Mouse (Mus musculus): ENCODE data around the gene 9530077C05Rik. TPM values are rescaled to one million over a fixed set of nuclear protein-coding genes. Genes with fewer than 3 reads are reported as not detected.

The 9530077C05Rik gene
- polyA plus RNA-seq, 1 experiment = 8.9 TPM

- no peak overlapping the region for H3K27ac ChIP-seq (ENCODE audit: control insufficient read depth, insufficient read depth, low read depth, low read length, poor library complexity)
- no peaks in the 10 kb centered on the region; the same call in 1 of the 2 replicates for H3K4me1 ChIP-seq (ENCODE audit: control insufficient read depth, insufficient read depth, low read length)
- no peak overlapping the region for H3K4me3 ChIP-seq (replicated peaks; ENCODE audit: control insufficient read depth, low read depth, low read length)
- 49% methylated on average over 1 of the region's 1 CpGs for WGBS
- TF ChIP-seq CTCF (IDR thresholded peaks at IDR 0.05; ENCODE audit: control insufficient read depth, insufficient read depth, low read length) (no peak), POLR2A (IDR thresholded peaks at IDR 0.05; ENCODE audit: borderline replicate concordance, control insufficient read depth, low read depth, low read length) (no peak)
Measured at GRCm38 (mm10) chr9:22423507-22423906, 12.2 kb downstream of the 9530077C05Rik start.

DNA sequence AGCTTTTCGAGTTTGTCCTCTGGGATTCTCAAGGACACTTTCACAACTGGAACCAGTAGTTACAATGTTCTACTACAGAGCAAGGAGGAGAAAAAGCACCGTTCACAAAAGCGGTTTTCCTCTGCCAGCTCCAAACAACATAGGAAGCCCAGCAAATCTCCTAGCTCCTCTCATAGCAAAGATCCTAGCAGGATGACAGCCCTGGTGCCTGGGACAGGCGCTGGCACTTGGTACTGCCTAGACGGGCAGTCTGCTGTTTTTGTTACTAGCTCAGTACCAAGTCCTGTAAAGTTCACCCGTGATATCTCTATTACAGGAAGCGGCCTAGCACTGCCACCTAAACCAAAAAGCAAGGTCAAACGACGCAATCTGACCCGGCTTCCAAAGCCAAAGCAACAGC, 12.9 kb downstream of the 9530077C05Rik start:
- TF ChIP-seq POLR2A (IDR thresholded peaks at IDR 0.05; ENCODE audit: borderline replicate concordance, control insufficient read depth, low read depth, low read length) = no peak
- no peak for TF ChIP-seq CTCF (IDR thresholded peaks at IDR 0.05; ENCODE audit: control insufficient read depth, insufficient read depth, low read length)
- Histone ChIP-seq H3K4me1 (ENCODE audit: control insufficient read depth, insufficient read depth, low read length) (no peaks in the 10 kb centered on the region; the same call in 1 of the 2 replicates), H3K27ac (ENCODE audit: control insufficient read depth, insufficient read depth, low read depth, low read length, poor library complexity) (no peak overlapping the region), H3K4me3 (replicated peaks; ENCODE audit: control insufficient read depth, low read depth, low read length) (no peak overlapping the region)
- 66% methylated on average over 10 of the region's 10 CpGs for WGBS

- no peak overlapping the region for H3K27ac ChIP-seq (ENCODE audit: control insufficient read depth, insufficient read depth, low read depth, low read length, poor library complexity)
- H3K4me1 ChIP-seq (ENCODE audit: control insufficient read depth, insufficient read depth, low read length) = peaks cover under 1% of the 10 kb centered on the region; the same call in 1 of the 2 replicates
- H3K4me3 ChIP-seq (replicated peaks; ENCODE audit: control insufficient read depth, low read depth, low read length) = no peak overlapping the region
- TF ChIP-seq POLR2A (IDR thresholded peaks at IDR 0.05; ENCODE audit: borderline replicate concordance, control insufficient read depth, low read depth, low read length) (no peak), CTCF (IDR thresholded peaks at IDR 0.05; ENCODE audit: control insufficient read depth, insufficient read depth, low read length) (no peak)
- WGBS = 85% methylated on average over 4 of the region's 4 CpGs
Measured at GRCm38 (mm10) chr9:22424719-22425118, 13.4 kb downstream of the 9530077C05Rik start.

DNA sequence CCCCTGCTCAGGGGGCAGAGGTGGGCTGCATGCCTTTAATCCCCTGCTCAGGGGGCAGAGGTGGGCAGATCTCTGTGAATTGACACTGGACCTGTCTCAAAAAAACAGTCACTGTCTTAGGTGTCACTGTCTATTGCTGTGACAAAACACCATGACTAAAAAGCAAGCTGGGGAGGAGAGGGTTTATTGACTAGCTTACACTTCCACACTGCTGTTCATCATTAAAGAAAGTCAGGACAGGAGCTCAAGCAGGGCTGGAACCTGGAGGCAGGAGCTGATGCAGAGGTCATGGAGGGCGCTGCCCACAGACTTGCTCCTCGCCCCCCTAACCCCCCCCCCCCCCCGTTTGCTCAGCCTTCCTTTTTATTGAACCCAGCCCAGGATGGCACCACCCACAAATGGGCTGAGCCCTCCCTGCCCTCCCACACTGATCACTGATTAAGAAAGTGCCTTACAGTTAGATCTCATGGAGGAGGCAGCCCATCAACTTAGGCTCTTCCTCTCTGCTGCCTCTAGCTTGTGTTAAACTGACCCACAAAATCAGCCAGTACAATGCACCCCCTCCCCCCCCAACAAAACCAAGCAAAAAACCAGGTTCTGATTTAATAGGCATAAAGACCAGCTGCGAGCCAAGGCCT, 16.8 kb downstream of the 9530077C05Rik start:
- WGBS = 62% methylated on average over 3 of the region's 4 CpGs
- H3K4me1 ChIP-seq (ENCODE audit: control insufficient read depth, insufficient read depth, low read length) = peaks cover 3% of the 10 kb centered on the region; the same call in 1 of the 2 replicates
- no peak for TF ChIP-seq CTCF (IDR thresholded peaks at IDR 0.05; ENCODE audit: control insufficient read depth, insufficient read depth, low read length)
- no peak for TF ChIP-seq POLR2A (IDR thresholded peaks at IDR 0.05; ENCODE audit: borderline replicate concordance, control insufficient read depth, low read depth, low read length)

DNA sequence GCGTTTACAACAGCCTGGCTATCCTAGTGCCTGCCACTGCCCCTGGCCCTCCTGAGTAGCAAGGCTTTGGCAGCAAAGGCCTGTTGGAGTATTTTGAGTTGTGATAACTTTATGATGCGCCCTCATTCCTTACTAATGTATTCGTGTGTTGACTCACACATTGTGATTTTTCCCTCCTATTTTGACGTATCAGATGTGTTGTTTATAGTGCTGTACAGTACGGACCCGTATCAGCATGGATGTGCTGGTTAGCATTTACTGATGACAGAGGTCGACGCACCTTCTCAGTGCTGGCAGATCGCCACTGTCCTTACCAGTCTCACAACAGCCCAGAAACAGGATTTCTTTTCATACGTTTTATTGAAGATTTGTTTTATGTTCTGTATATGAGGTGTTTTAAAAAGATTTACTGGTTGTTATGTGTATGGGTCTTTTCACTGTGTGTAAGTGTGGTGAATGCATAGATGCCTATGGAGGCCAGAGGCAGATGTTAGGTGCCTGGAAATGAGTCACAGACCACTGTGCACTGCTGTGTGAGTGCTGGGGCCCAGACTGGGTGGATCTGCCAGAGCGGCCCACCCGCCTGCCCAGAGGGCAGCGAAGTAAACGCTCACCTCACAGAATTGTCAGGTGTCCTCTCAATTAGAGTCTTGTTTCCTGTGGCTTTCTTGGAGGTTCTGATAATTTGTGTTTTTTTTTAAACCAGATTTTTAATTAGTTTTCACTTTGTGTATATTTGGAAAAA, 17.5 kb downstream of the 9530077C05Rik start:
- Histone ChIP-seq H3K4me3 (replicated peaks; ENCODE audit: control insufficient read depth, low read depth, low read length) (no peak overlapping the region), H3K4me1 (ENCODE audit: control insufficient read depth, insufficient read depth, low read length) (peaks cover 3% of the 10 kb centered on the region; the same call in 1 of the 2 replicates), H3K27ac (ENCODE audit: control insufficient read depth, insufficient read depth, low read depth, low read length, poor library complexity) (no peak overlapping the region)
- TF ChIP-seq POLR2A (IDR thresholded peaks at IDR 0.05; ENCODE audit: borderline replicate concordance, control insufficient read depth, low read depth, low read length) (no peak), CTCF (IDR thresholded peaks at IDR 0.05; ENCODE audit: control insufficient read depth, insufficient read depth, low read length) (no peak)
- WGBS = 72% methylated on average over 14 of the region's 14 CpGs

More for the DNA sequence above, 16.8 kb downstream of the 9530077C05Rik start:
- Histone ChIP-seq H3K4me3 (replicated peaks; ENCODE audit: control insufficient read depth, low read depth, low read length) (no peak overlapping the region), H3K27ac (ENCODE audit: control insufficient read depth, insufficient read depth, low read depth, low read length, poor library complexity) (no peak overlapping the region)

DNA sequence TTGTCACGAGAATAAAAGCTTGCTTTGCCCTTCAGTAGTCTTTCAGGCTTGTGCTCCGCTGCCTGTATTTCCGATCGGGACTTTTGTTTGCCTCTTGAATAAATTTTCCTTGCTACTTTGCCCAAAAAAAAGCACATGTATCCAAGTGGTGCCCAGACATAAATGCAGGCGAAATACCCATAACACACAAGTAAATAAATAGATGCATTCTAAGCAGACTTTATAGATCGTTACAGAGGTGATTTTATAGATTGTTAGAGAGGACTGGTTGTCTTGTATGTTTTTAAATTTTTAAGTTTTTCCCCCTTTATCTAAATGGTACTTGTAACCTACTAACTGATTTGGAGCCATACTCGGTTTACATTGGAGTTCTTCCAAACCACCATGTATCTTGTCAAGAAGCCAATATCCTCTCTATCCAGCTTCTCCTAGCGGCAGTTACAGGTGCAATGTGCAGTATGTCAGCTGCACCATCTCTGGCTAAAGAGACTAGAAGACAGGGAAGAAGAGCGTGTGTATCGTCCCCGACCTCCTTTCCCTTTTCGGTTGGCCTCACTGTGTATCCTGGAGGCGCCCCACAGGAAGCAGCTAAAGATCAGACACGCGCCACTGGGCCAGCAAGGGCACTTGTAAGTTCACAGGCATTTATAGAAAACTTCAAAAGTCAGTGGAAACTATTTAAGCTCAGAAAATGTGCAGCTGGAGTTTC, 18.4 kb downstream of the 9530077C05Rik start:
- Histone ChIP-seq H3K4me1 (ENCODE audit: control insufficient read depth, insufficient read depth, low read length) (peaks cover 3% of the 10 kb centered on the region; the same call in 1 of the 2 replicates), H3K4me3 (replicated peaks; ENCODE audit: control insufficient read depth, low read depth, low read length) (peak overlapping the region; percentile 3), H3K27ac (ENCODE audit: control insufficient read depth, insufficient read depth, low read depth, low read length, poor library complexity) (no peak overlapping the region)
- 26% methylated on average over 15 of the region's 15 CpGs for WGBS
- TF ChIP-seq CTCF (IDR thresholded peaks at IDR 0.05; ENCODE audit: control insufficient read depth, insufficient read depth, low read length) (no peak), POLR2A (IDR thresholded peaks at IDR 0.05; ENCODE audit: borderline replicate concordance, control insufficient read depth, low read depth, low read length) (no peak)

DNA sequence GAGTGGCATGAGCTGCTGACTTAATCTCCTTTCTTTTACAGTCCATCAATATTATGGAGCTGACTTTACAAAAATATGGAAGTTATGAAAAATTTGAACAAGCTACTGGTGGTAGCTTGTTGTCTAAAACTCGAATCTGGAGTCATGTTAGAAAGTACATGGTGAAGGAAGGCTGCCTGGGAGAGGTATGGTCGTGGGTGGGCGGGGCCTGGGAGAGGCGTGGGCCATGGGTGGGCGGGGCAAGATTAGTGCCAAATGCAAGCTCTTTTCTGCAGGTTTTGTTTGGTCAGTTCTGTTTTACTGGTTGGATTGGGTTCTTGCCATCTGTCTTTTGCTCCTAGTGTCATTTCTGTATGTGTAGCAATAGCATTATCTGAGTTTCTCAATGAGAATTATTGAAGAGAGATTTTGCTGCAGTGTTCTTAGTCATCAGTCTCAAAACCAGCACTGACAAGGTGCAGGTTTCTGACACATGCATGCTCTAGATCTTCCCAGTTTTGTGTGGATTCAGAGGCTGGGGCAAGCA, 19.1 kb downstream of the 9530077C05Rik start:
- Histone ChIP-seq H3K27ac (ENCODE audit: control insufficient read depth, insufficient read depth, low read depth, low read length, poor library complexity) (no peak overlapping the region; the same call in 1 of the 2 replicates), H3K4me3 (replicated peaks; ENCODE audit: control insufficient read depth, low read depth, low read length) (no peak overlapping the region), H3K4me1 (ENCODE audit: control insufficient read depth, insufficient read depth, low read length) (peaks cover 3% of the 10 kb centered on the region; the same call in 1 of the 2 replicates)
- TF ChIP-seq POLR2A (IDR thresholded peaks at IDR 0.05; ENCODE audit: borderline replicate concordance, control insufficient read depth, low read depth, low read length) = no peak
- TF ChIP-seq CTCF (IDR thresholded peaks at IDR 0.05; ENCODE audit: control insufficient read depth, insufficient read depth, low read length) = no peak
- 9% methylated on average over 5 of the region's 5 CpGs for WGBS

All from bone marrow, adult 2 months (tissue).